Mouse (Mus musculus) G1E (cell line): ENCODE results near the gene Ccdc51. TPM values are rescaled to one million over a fixed set of nuclear protein-coding genes. Genes with fewer than 3 reads are reported as not detected.

Source experiments
- ATAC-seq: 2 replicates; pipeline ENCODE4 v1.8.0; 2016; ENCODE audit warnings: mild to moderate bottlenecking; ENCODE audit not compliant: insufficient number of reproducible peaks, poor library complexity, low FRiP score, severe bottlenecking; ENCODE audit errors: extremely low read depth
- DNase-seq: peaks from one replicate; pipeline ENCODE4 v3.0.0; 2012; ENCODE audit warnings: low spot score
- H3K27me3 ChIP-seq: 2 replicates; pipeline ENCODE4 v1.6.1; 2012; ENCODE audit warnings: mild to moderate bottlenecking, low read length, inconsistent platforms; ENCODE audit not compliant: insufficient read depth
- H3K36me3 ChIP-seq: replicated peaks from 2 replicates; pipeline ENCODE3; 2012; ENCODE audit warnings: mild to moderate bottlenecking, inconsistent platforms
- H3K4me1 ChIP-seq: 2 replicates; pipeline ENCODE4 v1.6.1; 2012; ENCODE audit warnings: low read depth, low read length, inconsistent platforms, mixed read lengths; ENCODE audit not compliant: insufficient read depth
- H3K4me3 ChIP-seq: 2 replicates; pipeline ENCODE4 v1.5.1; 2012; ENCODE audit warnings: low read depth, mild to moderate bottlenecking, inconsistent platforms, low read length, moderate library complexity, mixed read lengths
- H3K9me3 ChIP-seq: replicated peaks from 2 replicates; pipeline ENCODE4 v1.6.1; 2012; ENCODE audit warnings: inconsistent platforms
- CTCF ChIP-seq: IDR thresholded peaks from 2 replicates; pipeline ENCODE4 v1.5.1; 2012; ENCODE audit warnings: low read depth, low read length, inconsistent platforms, mixed read lengths
- GATA1 ChIP-seq: IDR thresholded peaks from 2 replicates; pipeline ENCODE4 v1.6.1; 2012; ENCODE audit warnings: borderline replicate concordance, low read length, inconsistent platforms, mixed read lengths
- GATA2 ChIP-seq: IDR thresholded peaks from 2 replicates; pipeline ENCODE4 v1.6.1; 2012; ENCODE audit warnings: low read depth, low read length, inconsistent platforms, borderline replicate concordance
- POLR2AphosphoS5 ChIP-seq: IDR thresholded peaks from 2 replicates; pipeline ENCODE4 v1.6.1; 2012; ENCODE audit warnings: low read depth, low read length, inconsistent platforms; ENCODE audit not compliant: insufficient replicate concordance
- TAL1 ChIP-seq: conservative IDR thresholded peaks from 2 replicates; pipeline ENCODE4 v1.6.1; 2012; ENCODE audit warnings: low read depth, low read length, inconsistent platforms, mixed read lengths
- polyA plus RNA-seq: library from polyadenylated mRNA; stranded (reverse); fragments of >175 nt; gene quantifications from 2 replicates; pipeline ENCODE4 v1.2.3, GENCODE M21; 2012
- total RNA-seq, 2 experiments: library from RNA; stranded (forward) in 1 of 2; stranded (reverse) in 1 of 2; fragments of 200-1000 nt in 1 of 2; fragments of >200 nt in 1 of 2; fragmentation: Nextera tagmentation in 1 of 2; gene quantifications; 2 replicates each; pipeline ENCODE4 v1.2.3; 2014 to 2017

Gene Ccdc51
- total and polyA plus RNA-seq, 3 experiments: 5.0 to 16.8 (median 8.8) TPM

GRCm38 (mm10) chr9:109123266-109123665, 41.0 kb downstream of the Ccdc51 start:
- no peak for DNase-seq
- no peak for ATAC-seq
- no peak for TF ChIP-seq CTCF
- TF ChIP-seq POLR2AphosphoS5: no peak
- no peak for TF ChIP-seq TAL1
- Histone ChIP-seq H3K4me3 (no peak overlapping the region), H3K9me3 (no peaks in the 10 kb centered on the region), H3K27me3 (peaks cover 4% of the 10 kb centered on the region), H3K4me1 (no peaks in the 10 kb centered on the region), H3K36me3 (no peaks in the 10 kb centered on the region)

DNA sequence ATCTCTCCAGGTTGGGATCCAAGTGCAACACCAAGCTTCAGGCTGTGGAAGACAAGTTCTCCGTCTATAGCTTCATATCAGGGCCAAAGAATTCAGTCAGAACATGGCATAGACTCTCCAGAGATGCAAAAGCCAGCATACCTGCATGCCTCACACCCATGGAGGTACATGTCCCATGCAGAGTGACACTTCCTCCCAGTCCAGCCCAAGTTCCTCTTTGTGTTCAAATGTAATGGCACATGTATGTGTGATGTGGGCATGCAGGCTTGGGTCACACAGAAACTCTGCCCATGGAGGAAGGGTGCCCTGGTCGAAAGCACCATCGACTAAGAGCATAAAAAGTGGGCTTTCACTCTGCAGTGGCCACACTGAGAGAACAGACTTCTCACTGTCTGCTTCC, 41.9 kb downstream of the Ccdc51 start:
- DNase-seq: no peak
- Histone ChIP-seq H3K4me1 (no peaks in the 10 kb centered on the region), H3K9me3 (no peaks in the 10 kb centered on the region), H3K36me3 (no peaks in the 10 kb centered on the region), H3K27me3 (peaks cover 4% of the 10 kb centered on the region), H3K4me3 (no peak overlapping the region)
- ATAC-seq: no peak
- no peak for TF ChIP-seq GATA2
- no peak for TF ChIP-seq CTCF
- no peak for TF ChIP-seq TAL1
- TF ChIP-seq GATA1: no peak
- TF ChIP-seq POLR2AphosphoS5: no peak

GRCm38 (mm10) chr9:109125043-109125442, 42.8 kb downstream of the Ccdc51 start:
- H3K4me3 ChIP-seq: no peak overlapping the region
- H3K36me3 ChIP-seq: no peaks in the 10 kb centered on the region
- no peaks in the 10 kb centered on the region for H3K9me3 ChIP-seq
- no peak for DNase-seq
- TF ChIP-seq GATA1 (no peak), CTCF (no peak), GATA2 (no peak), TAL1 (no peak), POLR2AphosphoS5 (no peak)
- ATAC-seq: no peak
- H3K4me1 ChIP-seq: peaks cover 3% of the 10 kb centered on the region; the same call in 1 of the 2 replicates
- peaks cover 6% of the 10 kb centered on the region for H3K27me3 ChIP-seq

GRCm38 (mm10) chr9:109125481-109125880, 43.2 kb downstream of the Ccdc51 start:
- ATAC-seq (no peak), DNase-seq (no peak)
- Histone ChIP-seq H3K27me3 (peaks cover 6% of the 10 kb centered on the region), H3K4me3 (no peak overlapping the region), H3K9me3 (no peaks in the 10 kb centered on the region), H3K36me3 (no peaks in the 10 kb centered on the region), H3K4me1 (peaks cover 4% of the 10 kb centered on the region; the same call in 1 of the 2 replicates)
- no peak for TF ChIP-seq CTCF
- TF ChIP-seq GATA1: no peak
- TF ChIP-seq POLR2AphosphoS5: no peak
- no peak for TF ChIP-seq GATA2
- TF ChIP-seq TAL1: no peak

DNA sequence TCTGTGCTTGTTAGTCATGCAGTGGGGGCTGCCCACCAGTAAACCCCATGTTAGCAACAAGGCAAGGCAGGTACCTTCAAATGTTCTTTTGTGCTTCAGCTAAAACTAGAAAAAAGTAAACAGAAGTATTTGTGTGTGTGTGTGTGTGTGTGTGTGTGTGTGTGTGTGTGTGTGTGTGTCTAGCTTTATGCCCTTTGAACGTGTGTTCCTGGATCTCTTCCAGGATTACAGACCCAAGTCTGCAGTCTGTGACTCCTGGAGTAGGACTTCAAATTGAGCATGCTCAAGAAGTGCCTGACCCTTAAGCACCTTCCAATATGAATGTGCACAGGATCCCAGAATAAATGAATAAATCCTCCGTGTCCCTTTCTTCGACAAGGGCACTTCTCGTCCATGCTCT, 44.8 kb downstream of the Ccdc51 start:
- Histone ChIP-seq H3K4me1 (peaks cover 4% of the 10 kb centered on the region; the same call in 1 of the 2 replicates), H3K36me3 (no peaks in the 10 kb centered on the region), H3K4me3 (no peak overlapping the region), H3K27me3 (peaks cover 4% of the 10 kb centered on the region), H3K9me3 (no peaks in the 10 kb centered on the region)
- ATAC-seq (no peak), DNase-seq (no peak)
- no peak for TF ChIP-seq POLR2AphosphoS5

DNA sequence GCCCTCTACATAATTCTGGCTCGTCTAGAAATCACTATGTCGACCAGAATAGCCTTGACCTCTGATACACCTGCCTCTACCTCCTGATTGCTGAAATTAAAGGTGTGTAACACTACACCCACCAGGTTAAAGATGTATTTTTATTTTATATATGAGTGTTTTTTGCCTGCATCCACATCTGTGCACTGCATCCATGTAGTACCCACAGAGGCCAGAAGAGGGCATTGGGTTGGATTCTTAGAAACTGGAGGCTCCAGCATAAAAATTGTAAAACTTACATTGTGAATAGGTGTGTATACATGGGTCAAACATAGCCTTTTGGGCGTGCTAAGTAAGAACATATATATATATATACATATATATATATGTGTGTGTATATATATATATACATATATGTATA, 45.9 kb downstream of the Ccdc51 start:
- no peak overlapping the region for H3K4me3 ChIP-seq
- H3K9me3 ChIP-seq: no peaks in the 10 kb centered on the region
- H3K27me3 ChIP-seq: peaks cover 4% of the 10 kb centered on the region
- H3K4me1 ChIP-seq: peaks cover 4% of the 10 kb centered on the region; the same call in 1 of the 2 replicates
- DNase-seq (no peak), ATAC-seq (no peak)
- H3K36me3 ChIP-seq: no peaks in the 10 kb centered on the region
- TF ChIP-seq TAL1: no peak
- TF ChIP-seq GATA2: no peak
- no peak for TF ChIP-seq CTCF
- no peak for TF ChIP-seq POLR2AphosphoS5
- TF ChIP-seq GATA1: no peak

DNA sequence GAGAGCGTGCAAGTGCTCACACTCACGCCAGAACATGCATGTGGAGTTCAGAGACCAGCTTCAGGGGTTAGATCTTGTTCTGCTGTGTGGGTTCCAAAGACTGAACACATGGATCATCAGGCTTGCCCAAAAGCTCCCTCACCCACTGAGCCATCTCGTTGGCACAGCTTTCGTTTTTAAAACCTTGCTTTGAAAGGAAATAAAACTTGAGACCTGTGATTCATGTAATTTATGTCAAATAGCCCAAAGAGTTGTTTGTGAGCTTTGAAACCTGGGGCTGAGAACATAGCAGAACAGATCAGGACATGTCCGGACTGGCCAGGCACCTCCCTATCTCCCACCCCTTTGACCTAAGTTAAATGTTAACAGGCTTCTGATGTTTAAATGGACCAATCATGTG, 47.8 kb downstream of the Ccdc51 start:
- Histone ChIP-seq H3K36me3 (no peaks in the 10 kb centered on the region), H3K9me3 (no peaks in the 10 kb centered on the region), H3K4me3 (no peak overlapping the region), H3K4me1 (peaks cover 4% of the 10 kb centered on the region; the same call in 1 of the 2 replicates), H3K27me3 (peaks cover 2% of the 10 kb centered on the region)
- TF ChIP-seq POLR2AphosphoS5: no peak
- no peak for TF ChIP-seq CTCF
- TF ChIP-seq TAL1: no peak
- TF ChIP-seq GATA1: no peak
- TF ChIP-seq GATA2: no peak
- no peak for DNase-seq
- ATAC-seq: no peak
